Mouse (Mus musculus) liver, adult 2 months (tissue): ENCODE results near the gene Asl. TPM values are rescaled to one million over a fixed set of nuclear protein-coding genes. Genes with fewer than 3 reads are reported as not detected.
"Not testable (repeated sequence)": the region's sequence is repeated elsewhere in the genome, so short reads cannot be mapped to it uniquely, and the experiment has no call there.

ENCODE experiments used
- DNase-seq: peaks from one replicate; pipeline ENCODE4 v3.0.0-alpha.2; 2011; ENCODE audit warnings: low read depth, low spot score; ENCODE audit errors: extremely low read depth
- H3K27ac ChIP-seq: fragments of 200-500 bp; replicated peaks from 2 replicates; pipeline ENCODE4 v1.5.1; 2012; ENCODE audit warnings: low read depth, mild to moderate bottlenecking, control low read depth, inconsistent platforms, low read length; ENCODE audit not compliant: insufficient read depth
- H3K27me3 ChIP-seq: fragments of 200-500 bp; 2 replicates; pipeline ENCODE4 v1.6.1; 2012; ENCODE audit warnings: mild to moderate bottlenecking, moderate library complexity, low read length, inconsistent platforms; ENCODE audit not compliant: control insufficient read depth, insufficient read depth
- H3K36me3 ChIP-seq: fragments of 200-500 bp; 2 replicates; pipeline ENCODE4 v1.6.1; 2012; ENCODE audit warnings: low read length, inconsistent platforms; ENCODE audit not compliant: control insufficient read depth, insufficient read depth
- H3K4me1 ChIP-seq: fragments of 200-500 bp; 2 replicates; pipeline ENCODE4 v1.6.1; 2011; ENCODE audit warnings: low read length; ENCODE audit not compliant: control insufficient read depth, insufficient read depth
- H3K4me3 ChIP-seq: fragments of 200-500 bp; 2 replicates; pipeline ENCODE4 v1.5.1; 2011; ENCODE audit warnings: low read depth, mild to moderate bottlenecking, control low read depth, low read length, moderate library complexity; ENCODE audit not compliant: insufficient read depth
- H3K79me2 ChIP-seq: fragments of 200-500 bp; 2 replicates; pipeline ENCODE4 v1.6.1; 2012; ENCODE audit warnings: inconsistent platforms, mild to moderate bottlenecking, low read length, moderate library complexity; ENCODE audit not compliant: control insufficient read depth, insufficient read depth
- H3K9ac ChIP-seq: fragments of 200-500 bp; 2 replicates; pipeline ENCODE4 v1.6.1; 2012; ENCODE audit warnings: low read depth, mild to moderate bottlenecking, control low read depth, inconsistent platforms, low read length
- CTCF ChIP-seq: fragments of 200-500 bp; IDR thresholded peaks from 2 replicates; pipeline ENCODE4 v1.5.1; 2011; ENCODE audit warnings: low read depth, low read length, control low read depth
- POLR2A ChIP-seq: fragments of 200-500 bp; IDR thresholded peaks from 2 replicates; pipeline ENCODE4 v1.6.1; 2011; ENCODE audit warnings: low read length, control low read depth; ENCODE audit not compliant: insufficient read depth; ENCODE audit errors: extremely low read depth
- WGBS: fragments of 180-500 bp; shearing (Covaris S2); methylation state at CpG from one replicate; pipeline ENCODE4 v1.1.7; 2018; 5-methylcytosine and 5-hydroxymethylcytosine counted together
- polyA plus RNA-seq: library from polyadenylated mRNA; depleted of rRNA; stranded (reverse); fragments of >200 nt; gene quantifications from 2 replicates; pipeline ENCODE4 v1.2.3, GENCODE M21; 2012
- total RNA-seq: library from RNA; depleted of rRNA; stranded (reverse); fragments of >200 nt; gene quantifications from 2 replicates; pipeline ENCODE4 v1.2.3, GENCODE M21; 2014

The Asl gene
- total and polyA plus RNA-seq, 2 experiments = 622 to 683 TPM

GRCm38 (mm10) chr5:130044201-130044695 is 15.2 kb upstream of the Asl start:
- peak; percentile 85 for TF ChIP-seq CTCF
- TF ChIP-seq POLR2A = no peak
- Histone ChIP-seq H3K4me1 (peaks cover 23% of the 10 kb centered on the region), H3K9ac (0 out of 2 replicates have a peak overlapping the region, but pooled peaks have one; percentile 33), H3K27me3 (no peaks in the 10 kb centered on the region), H3K4me3 (no peak overlapping the region), H3K79me2 (peaks cover 11% of the 10 kb centered on the region; the same call in 1 of the 2 replicates), H3K27ac (peak overlapping the region; percentile 94), H3K36me3 (peaks cover 38% of the 10 kb centered on the region)
- DNase-seq = peak; percentile 97
- WGBS = 12% methylated on average over 7 of the region's 7 CpGs

- Histone ChIP-seq H3K4me3 (no peak overlapping the region), H3K4me1 (peaks cover 23% of the 10 kb centered on the region), H3K9ac (peak overlapping the region; percentile 39; the same call in 1 of the 2 replicates), H3K27me3 (no peaks in the 10 kb centered on the region), H3K27ac (peak overlapping the region; percentile 94), H3K79me2 (peaks cover 11% of the 10 kb centered on the region; the same call in 1 of the 2 replicates), H3K36me3 (peaks cover 35% of the 10 kb centered on the region)
- WGBS = 19% methylated on average over 3 of the region's 3 CpGs
- TF ChIP-seq CTCF = no peak
- no peak for TF ChIP-seq POLR2A
- peak; percentile 99 for DNase-seq
These were observed 14.7 kb upstream of the Asl start for GRCm38 (mm10) chr5:130043741-130044140.

GRCm38 (mm10) chr5:130041262-130041661 is 12.2 kb upstream of the Asl start:
- WGBS = 73% methylated on average over 4 of the region's 4 CpGs
- Histone ChIP-seq H3K4me3 (no peak overlapping the region), H3K36me3 (peaks cover 25% of the 10 kb centered on the region), H3K27me3 (no peaks in the 10 kb centered on the region), H3K79me2 (peaks cover 4% of the 10 kb centered on the region; the same call in 1 of the 2 replicates), H3K4me1 (peaks cover 30% of the 10 kb centered on the region), H3K9ac (no peak overlapping the region), H3K27ac (peak overlapping the region; percentile 29)
- DNase-seq = no peak
- TF ChIP-seq POLR2A (no peak), CTCF (no peak)

- WGBS = 42% methylated on average over 4 of the region's 4 CpGs
These were observed 11.8 kb upstream of the Asl start for GRCm38 (mm10) chr5:130040797-130041196.

GRCm38 (mm10) chr5:130037752-130038455 is 8.9 kb upstream of the Asl start:
- Histone ChIP-seq H3K4me1 (peaks cover 18% of the 10 kb centered on the region), H3K4me3 (no peak overlapping the region), H3K9ac (no peak overlapping the region), H3K27me3 (no peaks in the 10 kb centered on the region), H3K79me2 (peaks cover 4% of the 10 kb centered on the region; the same call in 1 of the 2 replicates), H3K27ac (peak overlapping the region; percentile 60), H3K36me3 (peaks cover 32% of the 10 kb centered on the region)
- DNase-seq = peak; percentile 90
- WGBS = 59% methylated on average over 19 of the region's 19 CpGs
- TF ChIP-seq CTCF (peak; percentile 92), POLR2A (no peak)

More at GRCm38 (mm10) chr5:130040797-130041196, 11.8 kb upstream of the Asl start:
- Histone ChIP-seq H3K79me2 (peaks cover 4% of the 10 kb centered on the region; the same call in 1 of the 2 replicates), H3K4me3 (no peak overlapping the region), H3K36me3 (peaks cover 25% of the 10 kb centered on the region), H3K27ac (peak overlapping the region; percentile 29), H3K4me1 (peaks cover 30% of the 10 kb centered on the region), H3K9ac (no peak overlapping the region), H3K27me3 (no peaks in the 10 kb centered on the region)
- peak; percentile 66 for DNase-seq
- no peak for TF ChIP-seq CTCF
- no peak for TF ChIP-seq POLR2A

GRCm38 (mm10) chr5:130036300-130036699 is 7.3 kb upstream of the Asl start:
- not testable (repeated sequence) for H3K27ac ChIP-seq, DNase-seq, H3K9ac ChIP-seq, H3K4me3 ChIP-seq, H3K79me2 ChIP-seq, H3K27me3 ChIP-seq
- WGBS = 60% methylated on average over 2 of the region's 2 CpGs
- Histone ChIP-seq H3K4me1 (peaks cover 19% of the 10 kb centered on the region), H3K36me3 (peaks cover 20% of the 10 kb centered on the region; the same call in 1 of the 2 replicates)
